Mouse (Mus musculus) forebrain, postnatal 0 days (tissue): ENCODE data around the gene Ppia. TPM values are rescaled to one million over a fixed set of nuclear protein-coding genes. Genes with fewer than 3 reads are reported as not detected.
A peak's percentile ranks its signal among the peaks of the same experiment; 100 is the strongest.
"Not testable (repeated sequence)": the region's sequence is repeated elsewhere in the genome, so short reads cannot be mapped to it uniquely, and the experiment has no call there.

Source experiments
- ATAC-seq: fragments of 200-750 bp; cut with Nextera tagmentation; 2 replicates; pipeline ENCODE4 v1.8.0; 2017; ENCODE audit warnings: mild to moderate bottlenecking, moderate library complexity
- DNase-seq: peaks from one replicate; pipeline ENCODE4 v3.0.0-alpha.2; 2015
- H3K27ac ChIP-seq: fragments of 300-500 bp; sonication (generic); 2 replicates; pipeline ENCODE4 v1.5.1; 2014; ENCODE audit warnings: low read depth, mild to moderate bottlenecking, antibody characterized with exemption, low read length, moderate library complexity, mixed read lengths
- H3K27me3 ChIP-seq: fragments of 300-500 bp; sonication (generic); 2 replicates; pipeline ENCODE4 v1.6.1; 2014; ENCODE audit warnings: mild to moderate bottlenecking, low read length, mixed read lengths; ENCODE audit not compliant: insufficient read depth
- H3K36me3 ChIP-seq: fragments of 300-500 bp; sonication (generic); 2 replicates; pipeline ENCODE4 v1.6.1; 2014; ENCODE audit warnings: mild to moderate bottlenecking, moderate library complexity; ENCODE audit not compliant: insufficient read depth
- H3K4me1 ChIP-seq: fragments of 300-500 bp; sonication (generic); 2 replicates; pipeline ENCODE4 v1.6.1; 2014; ENCODE audit warnings: antibody characterized with exemption; ENCODE audit not compliant: insufficient read depth
- H3K4me2 ChIP-seq: fragments of 300-500 bp; sonication (generic); 2 replicates; pipeline ENCODE4 v1.6.1; 2014; ENCODE audit warnings: low read depth, mild to moderate bottlenecking, moderate library complexity
- H3K4me3 ChIP-seq: fragments of 300-500 bp; sonication (generic); 2 replicates; pipeline ENCODE4 v1.5.1; 2014; ENCODE audit warnings: low read depth, low read length, mixed read lengths
- H3K9ac ChIP-seq: fragments of 300-500 bp; sonication (generic); 2 replicates; pipeline ENCODE4 v1.6.1; 2014; ENCODE audit warnings: mild to moderate bottlenecking
- H3K9me3 ChIP-seq: fragments of 300-500 bp; sonication (generic); 2 replicates; pipeline ENCODE4 v1.6.1; 2016; ENCODE audit warnings: low read length
- CTCF ChIP-seq: sonication (generic); IDR thresholded peaks from 2 replicates; pipeline ENCODE4 v1.5.1; 2016; ENCODE audit warnings: antibody characterized with exemption, control low read depth, low read depth
- WGBS: fragments of 180-500 bp; shearing (Covaris S2); extraction: QIAGEN DNeasy Blood & Tissue Kit; methylation state at CpG from one replicate; pipeline ENCODE4 v1.1.7; 2014; 5-methylcytosine and 5-hydroxymethylcytosine counted together
- polyA plus RNA-seq: library from polyadenylated mRNA; unstranded; fragments of >200 nt; fragmentation: Nextera tagmentation; extraction: Ambion mirVana; gene quantifications from 2 replicates; pipeline ENCODE4 v1.2.1, GENCODE M21; 2015
- total RNA-seq: library from RNA; depleted of rRNA; stranded (reverse); fragments of >200 nt; gene quantifications from 2 replicates; pipeline ENCODE4 v1.2.3, GENCODE M21; 2014

Gene Ppia
- total and polyA plus RNA-seq, 2 experiments from 2014 or later: 3,025 to 5,423 TPM

GRCm38 (mm10) chr11:6418751-6419150 lies 3.5 kb downstream of the Ppia start:
- 80% methylated on average over 5 of the region's 5 CpGs for WGBS
- no peak for TF ChIP-seq CTCF

GRCm38 (mm10) chr11:6419156-6419555 lies 3.9 kb downstream of the Ppia start:
- H3K27me3 ChIP-seq, ATAC-seq, H3K27ac ChIP-seq, DNase-seq, H3K9me3 ChIP-seq, H3K4me2 ChIP-seq, H3K9ac ChIP-seq, H3K4me3 ChIP-seq: not testable (repeated sequence)
- H3K36me3 ChIP-seq: peaks cover 29% of the 10 kb centered on the region
- H3K4me1 ChIP-seq: 0 out of 2 replicates have a peak, but pooled peaks cover 14% of the 10 kb centered on the region
- 43% methylated on average over 4 of the region's 4 CpGs for WGBS

More at GRCm38 (mm10) chr11:6418751-6419150, 3.5 kb downstream of the Ppia start:
- no peaks in the 10 kb centered on the region for H3K9me3 ChIP-seq
- 0 out of 2 replicates have a peak, but pooled peaks cover 14% of the 10 kb centered on the region for H3K4me1 ChIP-seq
- H3K36me3 ChIP-seq: peaks cover 29% of the 10 kb centered on the region
- DNase-seq (no peak), ATAC-seq (no peak)
- no peak overlapping the region for H3K9ac ChIP-seq
- no peak overlapping the region for H3K27ac ChIP-seq
- no peaks in the 10 kb centered on the region for H3K27me3 ChIP-seq
- no peak overlapping the region for H3K4me2 ChIP-seq
- no peak overlapping the region for H3K4me3 ChIP-seq

- H3K4me1 ChIP-seq: 0 out of 2 replicates have a peak, but pooled peaks cover 7% of the 10 kb centered on the region
- 21% methylated on average over 1 of the region's 1 CpGs for WGBS
- no peak overlapping the region for H3K4me2 ChIP-seq
- H3K27ac ChIP-seq: no peak overlapping the region
- no peaks in the 10 kb centered on the region for H3K9me3 ChIP-seq
- peaks cover 35% of the 10 kb centered on the region for H3K36me3 ChIP-seq
- no peak overlapping the region for H3K4me3 ChIP-seq
- ATAC-seq (no peak), DNase-seq (no peak)
- H3K9ac ChIP-seq: no peak overlapping the region
- H3K27me3 ChIP-seq: no peaks in the 10 kb centered on the region
- no peak for TF ChIP-seq CTCF
Measured at GRCm38 (mm10) chr11:6420283-6420703, 5.0 kb downstream of the Ppia start.

- 76% methylated on average over 2 of the region's 2 CpGs for WGBS
- Histone ChIP-seq H3K27me3 (no peaks in the 10 kb centered on the region), H3K9me3 (no peaks in the 10 kb centered on the region), H3K4me3 (no peak overlapping the region), H3K27ac (no peak overlapping the region), H3K4me1 (0 out of 2 replicates have a peak, but pooled peaks cover 7% of the 10 kb centered on the region), H3K4me2 (no peak overlapping the region), H3K36me3 (peaks cover 35% of the 10 kb centered on the region), H3K9ac (no peak overlapping the region)
- ATAC-seq (no peak), DNase-seq (no peak)
- TF ChIP-seq CTCF: no peak
Measured at GRCm38 (mm10) chr11:6420722-6421350, 5.6 kb downstream of the Ppia start.

GRCm38 (mm10) chr11:6430186-6430585 lies 14.9 kb downstream of the Ppia start:
- Histone ChIP-seq H3K27ac (no peak overlapping the region), H3K4me2 (no peak overlapping the region), H3K36me3 (peaks cover 43% of the 10 kb centered on the region), H3K4me3 (no peak overlapping the region), H3K9ac (no peak overlapping the region), H3K27me3 (no peaks in the 10 kb centered on the region), H3K4me1 (no peaks in the 10 kb centered on the region), H3K9me3 (no peaks in the 10 kb centered on the region)
- DNase-seq (no peak), ATAC-seq (no peak)
- no peak for TF ChIP-seq CTCF
- 92% methylated on average over 7 of the region's 7 CpGs for WGBS

- WGBS: 66% methylated on average over 8 of the region's 8 CpGs
- Histone ChIP-seq H3K27ac (no peak overlapping the region), H3K4me1 (no peaks in the 10 kb centered on the region), H3K9ac (no peak overlapping the region), H3K9me3 (no peaks in the 10 kb centered on the region), H3K36me3 (peaks cover 37% of the 10 kb centered on the region), H3K4me2 (no peak overlapping the region), H3K4me3 (no peak overlapping the region), H3K27me3 (no peaks in the 10 kb centered on the region)
- peak; percentile 61 for TF ChIP-seq CTCF
- DNase-seq: no peak
- ATAC-seq: peak; percentile 53
Measured at GRCm38 (mm10) chr11:6436442-6436841, 21.2 kb downstream of the Ppia start.

GRCm38 (mm10) chr11:6437667-6438066 lies 22.4 kb downstream of the Ppia start:
- DNase-seq (no peak), ATAC-seq (no peak)
- no peak overlapping the region for H3K27ac ChIP-seq
- WGBS: 96% methylated on average over 2 of the region's 2 CpGs
- H3K9ac ChIP-seq: no peak overlapping the region
- no peaks in the 10 kb centered on the region for H3K4me1 ChIP-seq
- H3K9me3 ChIP-seq: no peaks in the 10 kb centered on the region
- TF ChIP-seq CTCF: no peak
- H3K27me3 ChIP-seq: no peaks in the 10 kb centered on the region
- no peak overlapping the region for H3K4me2 ChIP-seq
- H3K36me3 ChIP-seq: peaks cover 26% of the 10 kb centered on the region
- H3K4me3 ChIP-seq: no peak overlapping the region
